ENCODE assay signal across 14 mouse cellular contexts in the genomic region with DNA sequence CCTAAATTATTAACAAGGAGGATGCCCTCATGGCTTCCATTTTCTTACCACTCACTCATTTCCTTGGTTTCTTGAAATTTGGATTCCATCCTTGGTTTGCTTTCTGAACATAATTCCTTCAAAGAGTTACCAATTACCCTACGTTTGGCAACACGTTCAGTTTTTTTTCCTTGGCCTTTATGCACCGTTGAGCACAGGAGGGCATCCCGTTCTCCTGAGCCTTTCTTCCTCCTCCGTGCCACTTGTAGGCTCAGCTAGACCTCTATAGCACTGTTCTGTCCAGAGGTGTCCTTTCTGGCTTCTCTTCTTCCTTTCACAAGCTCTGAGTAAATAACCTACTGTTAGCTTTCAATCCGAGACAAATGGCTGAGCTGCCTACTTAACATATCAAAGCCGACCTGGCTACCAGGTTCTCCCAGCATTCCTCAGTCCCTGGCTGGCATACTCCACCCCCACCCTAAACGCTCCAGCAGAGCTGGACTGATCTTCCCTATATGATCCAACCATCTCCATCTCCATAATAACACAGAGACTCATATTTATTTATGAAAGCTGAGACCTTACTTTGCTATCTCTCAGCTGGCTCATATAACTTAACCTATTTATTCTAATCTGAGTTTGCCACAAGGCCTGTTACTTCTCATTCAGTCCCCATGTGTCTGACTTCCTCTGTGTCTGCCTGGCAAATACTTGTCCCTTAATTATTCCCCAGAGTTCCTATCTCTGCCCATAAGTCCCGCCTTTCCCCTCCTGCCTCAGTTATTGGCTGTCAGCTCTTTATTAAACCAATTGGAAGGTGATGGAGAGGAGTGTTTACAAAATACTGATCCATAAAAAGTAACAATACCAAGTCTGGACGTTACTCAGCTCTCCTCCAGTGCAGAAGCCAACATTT. TPM values are rescaled to one million over a fixed set of nuclear protein-coding genes. Genes with fewer than 3 reads are reported as not detected.
DNase-seq lines count a peak whose midpoint lies in the region; ATAC-seq and TF ChIP-seq lines count a peak whose summit lies in the region.
"Had no signal": no experiment of that assay in that cellular context is flagged by ENCODE, and none has a peak within 500 bp of the region (broad histone marks: within the 10 kb centered on the region; RNA-seq: fewer than 3 reads in every experiment).

No protein-coding gene starts in this region.

- 18% methylated on average over 10 of the region's 10 CpGs for WGBS in forebrain, embryonic 12.5 days
- WGBS in forebrain, embryonic 11.5 days = 24% methylated on average over 10 of the region's 10 CpGs
- 17% methylated on average over 10 of the region's 10 CpGs for WGBS in neural tube, embryonic 14.5 days
- WGBS in kidney, postnatal 0 days = 34% methylated on average over 10 of the region's 10 CpGs
- WGBS in midbrain, postnatal 0 days = 18% methylated on average over 10 of the region's 10 CpGs
- 23% methylated on average over 10 of the region's 10 CpGs for WGBS in cerebellum, adult 2 months

- H3K9me3 ChIP-seq in forebrain, embryonic 12.5 days = no peaks in the 10 kb centered on the region
- no peaks in the 10 kb centered on the region for H3K9me3 ChIP-seq in forebrain, embryonic 11.5 days (ENCODE audit: control insufficient read depth, low read length)
- no peaks in the 10 kb centered on the region for H3K9me3 ChIP-seq in neural tube, embryonic 14.5 days (ENCODE audit: control insufficient read depth, low read length)
- H3K9me3 ChIP-seq in kidney, postnatal 0 days (replicated peaks; ENCODE audit: low read length) = no peaks in the 10 kb centered on the region
- H3K9me3 ChIP-seq in midbrain, postnatal 0 days (ENCODE audit: low read length) = no peaks in the 10 kb centered on the region; the same call in 1 of the 2 replicates
- H3K9me3 ChIP-seq: limb, embryonic 12.5 days; liver, embryonic 15.5 days had no signal

- no peaks in the 10 kb centered on the region for H3K36me3 ChIP-seq in forebrain, embryonic 12.5 days (replicated peaks)
- no peaks in the 10 kb centered on the region for H3K36me3 ChIP-seq in forebrain, embryonic 11.5 days (ENCODE audit: control insufficient read depth, insufficient read depth, low read length)
- no peaks in the 10 kb centered on the region for H3K36me3 ChIP-seq in neural tube, embryonic 14.5 days (ENCODE audit: control insufficient read depth, insufficient read depth, low read length)
- H3K36me3 ChIP-seq in kidney, postnatal 0 days (ENCODE audit: insufficient read depth, low read length) = no peaks in the 10 kb centered on the region
- H3K36me3 ChIP-seq in midbrain, postnatal 0 days (ENCODE audit: insufficient read depth, low read length) = no peaks in the 10 kb centered on the region
- H3K36me3 ChIP-seq: limb, embryonic 12.5 days; liver, embryonic 15.5 days had no signal

- no peak for DNase-seq in forebrain, embryonic 11.5 days (ENCODE audit: low spot score)
- DNase-seq in neural tube, embryonic 10.5 days (ENCODE audit: extremely low spot score, low spot score) = no peak
- DNase-seq in kidney, postnatal 0 days (ENCODE audit: low spot score) = no peak
- no peak for DNase-seq in midbrain, postnatal 0 days (ENCODE audit: low spot score)
- no peak for DNase-seq in cerebellum, adult 2 months
- no peak for DNase-seq in left cerebral cortex, postnatal 25 days (ENCODE audit: low spot score in 2 of 2)
- DNase-seq: cerebellum, adult 11 months; heart, postnatal 10 days; right cerebral cortex, postnatal 25 days; thymus, adult 18-20 months had no signal

- TF ChIP-seq CTCF in kidney, postnatal 0 days (IDR thresholded peaks at IDR 0.05; ENCODE audit: low read depth) = no peak
- TF ChIP-seq CTCF in midbrain, postnatal 0 days (IDR thresholded peaks at IDR 0.05) = no peak
- TF ChIP-seq CTCF in cerebellum, adult 2 months (IDR thresholded peaks at IDR 0.05; ENCODE audit: borderline replicate concordance, insufficient read depth, low read depth, low read length) = no peak

- H3K27me3 ChIP-seq in forebrain, embryonic 12.5 days = no peaks in the 10 kb centered on the region
- no peaks in the 10 kb centered on the region for H3K27me3 ChIP-seq in forebrain, embryonic 11.5 days (ENCODE audit: control insufficient read depth, insufficient read depth, low read length)
- no peaks in the 10 kb centered on the region for H3K27me3 ChIP-seq in neural tube, embryonic 14.5 days (ENCODE audit: control insufficient read depth, insufficient read depth, low read length)
- H3K27me3 ChIP-seq in kidney, postnatal 0 days (ENCODE audit: insufficient read depth, low read length) = no peaks in the 10 kb centered on the region
- no peaks in the 10 kb centered on the region for H3K27me3 ChIP-seq in midbrain, postnatal 0 days (ENCODE audit: insufficient read depth, low read length)
- no peaks in the 10 kb centered on the region for H3K27me3 ChIP-seq in cerebellum, adult 2 months (ENCODE audit: control insufficient read depth, insufficient read depth, low read length)
- H3K27me3 ChIP-seq: limb, embryonic 12.5 days; liver, embryonic 15.5 days had no signal

- H3K27ac ChIP-seq in forebrain, embryonic 12.5 days = 0 out of 2 replicates have a peak overlapping the region, but pooled peaks have one; percentile 42
- no peak overlapping the region for H3K27ac ChIP-seq in forebrain, embryonic 11.5 days (ENCODE audit: low read depth, low read length)
- H3K27ac ChIP-seq in neural tube, embryonic 14.5 days (ENCODE audit: low read depth, low read length) = no peak overlapping the region
- H3K27ac ChIP-seq in kidney, postnatal 0 days = peak overlapping the region; percentile 48
- H3K27ac ChIP-seq in midbrain, postnatal 0 days (ENCODE audit: low read depth, low read length) = no peak overlapping the region
- H3K27ac ChIP-seq in cerebellum, adult 2 months (ENCODE audit: insufficient read depth, low read length) = no peak overlapping the region
- H3K27ac ChIP-seq: limb, embryonic 12.5 days; liver, embryonic 15.5 days had no signal

- ATAC-seq in forebrain, embryonic 12.5 days (ENCODE audit: low FRiP score) = peak; percentile 55; the same call in 1 of the 2 replicates
- ATAC-seq in forebrain, embryonic 11.5 days (replicated peaks; ENCODE audit: low FRiP score) = no peak; the same call in 1 of the 2 replicates
- 0 out of 2 replicates have a peak, but pooled peaks have one; percentile 17 for ATAC-seq in neural tube, embryonic 14.5 days (ENCODE audit: low read depth)
- ATAC-seq in kidney, postnatal 0 days (replicated peaks; ENCODE audit: low FRiP score, low read depth) = no peak; the same call in 1 of the 2 replicates
- peak; percentile 27; the same call in 1 of the 2 replicates for ATAC-seq in midbrain, postnatal 0 days (ENCODE audit: low FRiP score)

- H3K4me2 ChIP-seq in forebrain, embryonic 12.5 days = no peak overlapping the region
- H3K4me2 ChIP-seq in forebrain, embryonic 11.5 days (ENCODE audit: low read depth, low read length, severe bottlenecking) = no peak overlapping the region
- H3K4me2 ChIP-seq in neural tube, embryonic 14.5 days (ENCODE audit: low read depth, low read length) = no peak overlapping the region
- H3K4me2 ChIP-seq in kidney, postnatal 0 days (ENCODE audit: low read length) = no peak overlapping the region
- H3K4me2 ChIP-seq in midbrain, postnatal 0 days (ENCODE audit: low read depth, low read length, poor library complexity, severe bottlenecking) = no peak overlapping the region
- H3K4me2 ChIP-seq: limb, embryonic 12.5 days; liver, embryonic 15.5 days had no signal

- H3K4me3 ChIP-seq in forebrain, embryonic 12.5 days (replicated peaks) = no peak overlapping the region
- no peak overlapping the region for H3K4me3 ChIP-seq in forebrain, embryonic 11.5 days (ENCODE audit: low read depth, low read length)
- H3K4me3 ChIP-seq in neural tube, embryonic 14.5 days (ENCODE audit: low read depth, low read length) = no peak overlapping the region
- H3K4me3 ChIP-seq in kidney, postnatal 0 days (replicated peaks; ENCODE audit: low read depth, low read length) = no peak overlapping the region
- no peak overlapping the region for H3K4me3 ChIP-seq in midbrain, postnatal 0 days (ENCODE audit: low read depth, low read length)
- no peak overlapping the region for H3K4me3 ChIP-seq in cerebellum, adult 2 months (replicated peaks; ENCODE audit: insufficient read depth, low read depth, low read length)
- H3K4me3 ChIP-seq: limb, embryonic 12.5 days; liver, embryonic 15.5 days had no signal

- H3K4me1 ChIP-seq in forebrain, embryonic 12.5 days = peaks cover 8% of the 10 kb centered on the region
- peaks cover 4% of the 10 kb centered on the region; the same call in 1 of the 2 replicates for H3K4me1 ChIP-seq in forebrain, embryonic 11.5 days (replicated peaks; ENCODE audit: control insufficient read depth, insufficient read depth, low read length)
- no peaks in the 10 kb centered on the region for H3K4me1 ChIP-seq in neural tube, embryonic 14.5 days (ENCODE audit: control insufficient read depth, insufficient read depth, low read length)
- H3K4me1 ChIP-seq in kidney, postnatal 0 days (replicated peaks; ENCODE audit: insufficient read depth, low read length) = no peaks in the 10 kb centered on the region
- H3K4me1 ChIP-seq in midbrain, postnatal 0 days (ENCODE audit: insufficient read depth, low read length) = no peaks in the 10 kb centered on the region
- H3K4me1 ChIP-seq in cerebellum, adult 2 months (ENCODE audit: control insufficient read depth, insufficient read depth, low read length) = no peaks in the 10 kb centered on the region
- H3K4me1 ChIP-seq: limb, embryonic 12.5 days; liver, embryonic 15.5 days had no signal

- no peak for TF ChIP-seq POLR2A in cerebellum, adult 2 months (IDR thresholded peaks at IDR 0.05; ENCODE audit: borderline replicate concordance, insufficient read depth, low read length)

- intact Hi-C loops in left cerebral cortex, postnatal 25 days (cut with DNase I) = no loop called here

- H3K9ac ChIP-seq in forebrain, embryonic 12.5 days = no peak overlapping the region
- no peak overlapping the region for H3K9ac ChIP-seq in forebrain, embryonic 11.5 days (ENCODE audit: low read length)
- no peak overlapping the region for H3K9ac ChIP-seq in neural tube, embryonic 14.5 days (replicated peaks; ENCODE audit: low read depth, low read length)
- H3K9ac ChIP-seq in kidney, postnatal 0 days (ENCODE audit: low read depth, low read length) = no peak overlapping the region
- no peak overlapping the region for H3K9ac ChIP-seq in midbrain, postnatal 0 days (replicated peaks; ENCODE audit: low read length, poor library complexity, severe bottlenecking)
- H3K9ac ChIP-seq: limb, embryonic 12.5 days; liver, embryonic 15.5 days had no signal

RNA-seq across cellular contexts. Expression of a gene that starts 31.3 kb away (rescaled TPM):
- polyA plus RNA-seq in forebrain, embryonic 12.5 days (2016; fragmentation: Nextera tagmentation; extraction: Ambion mirVana) = 44.4 and 46.5 TPM in 2 replicates
- polyA plus RNA-seq in forebrain, embryonic 11.5 days (2014; fragmentation: Nextera tagmentation; extraction: Ambion mirVana) = 43.8 and 48.3 TPM in 2 replicates
- polyA plus RNA-seq in neural tube, embryonic 14.5 days (2014; fragmentation: Nextera tagmentation; extraction: Ambion mirVana) = 32.9 and 37.0 TPM in 2 replicates
- 164 and 165 TPM in 2 replicates for polyA plus RNA-seq in kidney, postnatal 0 days (2015; fragmentation: Nextera tagmentation; extraction: Ambion mirVana)
- total RNA-seq in midbrain, postnatal 0 days (2014; rRNA removed) = 30.5 and 30.7 TPM in 2 replicates
- 26.7 and 30.8 TPM in 2 replicates for polyA plus RNA-seq in midbrain, postnatal 0 days (2015; fragmentation: Nextera tagmentation; extraction: Ambion mirVana)
- 40.6 and 43.2 TPM in 2 replicates for polyA plus RNA-seq in cerebellum, adult 2 months (2012; rRNA removed)
- 100 to 1,000 TPM; 116 to 131 TPM for total RNA-seq in left cerebral cortex, postnatal 25 days (2021)

RNA-seq across cellular contexts. Expression of a gene that starts 48.7 kb away (rescaled TPM):
- 198 and 236 TPM in 2 replicates for polyA plus RNA-seq in forebrain, embryonic 12.5 days (2016; fragmentation: Nextera tagmentation; extraction: Ambion mirVana)
- 159 and 178 TPM in 2 replicates for polyA plus RNA-seq in forebrain, embryonic 11.5 days (2014; fragmentation: Nextera tagmentation; extraction: Ambion mirVana)
- 173 and 198 TPM in 2 replicates for polyA plus RNA-seq in neural tube, embryonic 14.5 days (2014; fragmentation: Nextera tagmentation; extraction: Ambion mirVana)
- polyA plus RNA-seq in kidney, postnatal 0 days (2015; fragmentation: Nextera tagmentation; extraction: Ambion mirVana) = 158 and 160 TPM in 2 replicates
- total RNA-seq in midbrain, postnatal 0 days (2014; rRNA removed) = 89.0 and 109 TPM in 2 replicates
- 178 and 196 TPM in 2 replicates for polyA plus RNA-seq in midbrain, postnatal 0 days (2015; fragmentation: Nextera tagmentation; extraction: Ambion mirVana)
- polyA plus RNA-seq in cerebellum, adult 2 months (2012; rRNA removed) = 97.8 and 99.4 TPM in 2 replicates
- 100 to 1,000 TPM; 145 to 151 TPM for total RNA-seq in left cerebral cortex, postnatal 25 days (2021)

Comparison
In these comparisons a context has a peak if more than half of its experiments do, and no peak if none do; other contexts are left out.
1. ATAC-seq: peak in forebrain, embryonic 12.5 days (single experiment), neural tube, embryonic 14.5 days (single experiment) and midbrain, postnatal 0 days (single experiment); none in forebrain, embryonic 11.5 days (single experiment) and kidney, postnatal 0 days (single experiment).
2. H3K27ac ChIP-seq: peak in forebrain, embryonic 12.5 days (single experiment) and kidney, postnatal 0 days (single experiment); none in forebrain, embryonic 11.5 days (single experiment), neural tube, embryonic 14.5 days (single experiment), midbrain, postnatal 0 days (single experiment) and cerebellum, adult 2 months (single experiment).